Mouse (Mus musculus) heart, embryonic 13.5 days (tissue): ENCODE results near the gene Col11a1. TPM values are rescaled to one million over a fixed set of nuclear protein-coding genes. Genes with fewer than 3 reads are reported as not detected.

Experiments used
- ATAC-seq: fragments of 200-750 bp; cut with Nextera tagmentation; 2 replicates; pipeline ENCODE4 v1.8.0; 2017; ENCODE audit warnings: moderate TSS enrichment; ENCODE audit not compliant: insufficient number of reproducible peaks, low FRiP score, low TSS enrichment; ENCODE audit errors: extremely low read depth
- H3K27ac ChIP-seq: fragments of 300-500 bp; sonication (generic); replicated peaks from 2 replicates; pipeline ENCODE4 v1.5.1; 2015; ENCODE audit warnings: moderate library complexity, mild to moderate bottlenecking, inconsistent platforms
- H3K27me3 ChIP-seq: fragments of 300-500 bp; sonication (generic); replicated peaks from 2 replicates; pipeline ENCODE4 v1.6.1; 2015; ENCODE audit warnings: mild to moderate bottlenecking, inconsistent platforms
- H3K36me3 ChIP-seq: fragments of 300-500 bp; sonication (generic); 2 replicates; pipeline ENCODE4 v1.6.1; 2015; ENCODE audit warnings: mild to moderate bottlenecking, inconsistent platforms
- H3K4me1 ChIP-seq: fragments of 300-500 bp; sonication (generic); 2 replicates; pipeline ENCODE4 v1.6.1; 2015; ENCODE audit warnings: inconsistent platforms
- H3K4me2 ChIP-seq: fragments of 300-500 bp; sonication (generic); 2 replicates; pipeline ENCODE4 v1.6.1; 2015; ENCODE audit warnings: inconsistent platforms, mild to moderate bottlenecking, moderate library complexity
- H3K4me3 ChIP-seq: fragments of 300-500 bp; sonication (generic); 2 replicates; pipeline ENCODE4 v1.5.1; 2015; ENCODE audit warnings: moderate library complexity, mild to moderate bottlenecking, inconsistent platforms
- H3K9ac ChIP-seq: fragments of 300-500 bp; sonication (generic); 2 replicates; pipeline ENCODE4 v1.6.1; 2015; ENCODE audit warnings: inconsistent platforms, mild to moderate bottlenecking, moderate library complexity
- H3K9me3 ChIP-seq: fragments of 300-500 bp; sonication (generic); 2 replicates; pipeline ENCODE4 v1.6.1; 2016; ENCODE audit warnings: inconsistent platforms
- WGBS: fragments of 180-500 bp; shearing (Covaris S2); methylation state at CpG from one replicate; pipeline ENCODE4 v1.1.7; 2015; ENCODE audit warnings: mixed read lengths; 5-methylcytosine and 5-hydroxymethylcytosine counted together
- polyA plus RNA-seq: library from polyadenylated mRNA; unstranded; fragments of >200 nt; fragmentation: Nextera tagmentation; extraction: Ambion mirVana; gene quantifications from 2 replicates; pipeline ENCODE4 v1.2.1, GENCODE M21; 2015

The Col11a1 gene
- polyA plus RNA-seq, 1 experiment from 2014 or later, result 5.1 TPM

DNA sequence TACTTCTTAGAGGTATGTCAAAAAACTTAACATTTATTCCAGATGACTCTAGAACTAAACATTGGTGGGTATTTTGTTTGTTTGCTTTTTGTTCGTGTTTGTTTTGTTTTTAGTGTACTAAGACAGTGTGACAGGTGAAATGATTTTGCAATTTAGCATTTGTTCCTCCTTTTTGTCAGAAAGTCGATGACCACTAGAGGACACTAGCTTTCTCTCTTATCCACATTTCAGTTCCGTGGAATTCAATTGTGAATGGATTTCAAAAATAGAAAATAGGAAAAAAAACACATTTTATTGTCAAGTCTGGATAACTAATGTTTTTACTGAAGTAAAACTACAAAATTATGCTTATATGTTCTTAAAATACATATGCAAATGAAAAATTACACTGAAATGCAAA is 116.8 kb downstream of the Col11a1 start:
- H3K9me3 ChIP-seq, result no peaks in the 10 kb centered on the region
- no peaks in the 10 kb centered on the region for H3K36me3 ChIP-seq
- H3K4me2 ChIP-seq, result no peak overlapping the region
- no peaks in the 10 kb centered on the region for H3K27me3 ChIP-seq
- no peak overlapping the region for H3K4me3 ChIP-seq
- no peak overlapping the region for H3K27ac ChIP-seq
- no peak for ATAC-seq
- no peaks in the 10 kb centered on the region for H3K4me1 ChIP-seq
- no peak overlapping the region for H3K9ac ChIP-seq
- WGBS, result 21% methylated on average over 3 of the region's 3 CpGs

DNA sequence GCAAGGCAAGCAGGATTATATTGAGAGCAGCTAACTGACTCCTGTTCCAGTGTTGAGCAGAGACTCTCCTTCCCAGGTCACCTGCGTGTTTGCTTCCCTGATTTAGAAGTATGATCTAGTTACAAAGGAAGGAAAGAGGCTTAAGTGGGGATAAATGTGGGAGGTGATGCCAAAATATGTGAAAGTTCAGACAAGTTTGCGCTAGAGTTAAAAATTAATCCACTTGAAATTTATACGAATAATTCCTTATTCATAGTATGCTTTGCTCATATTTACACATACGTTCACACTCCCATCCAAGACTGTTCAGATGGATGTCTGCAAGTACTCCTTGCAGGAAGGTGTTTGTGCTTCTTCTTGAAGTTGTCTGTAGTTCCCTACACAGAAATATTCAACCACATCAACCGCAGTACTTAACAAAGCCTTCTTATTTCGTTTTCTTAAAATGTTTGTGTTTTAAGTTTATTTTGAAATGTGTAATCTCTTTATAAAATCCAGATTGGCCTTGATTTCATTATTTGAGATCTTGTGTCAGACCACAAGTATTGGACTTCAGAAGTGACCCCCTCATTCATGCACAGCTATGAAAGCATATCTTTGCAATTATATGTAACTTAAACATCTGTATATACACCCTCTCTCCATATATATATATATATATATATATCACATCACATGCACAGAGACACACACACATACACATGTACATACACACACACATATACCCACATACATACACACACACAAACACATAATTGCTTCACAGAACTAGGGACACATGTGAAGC is 167.8 kb downstream of the Col11a1 start:
- ATAC-seq, result no peak
- WGBS, result 77% methylated on average over 6 of the region's 6 CpGs
- Histone ChIP-seq H3K4me3 (no peak overlapping the region), H3K27me3 (no peaks in the 10 kb centered on the region), H3K36me3 (no peaks in the 10 kb centered on the region), H3K9ac (no peak overlapping the region), H3K4me2 (no peak overlapping the region), H3K4me1 (no peaks in the 10 kb centered on the region), H3K9me3 (no peaks in the 10 kb centered on the region), H3K27ac (no peak overlapping the region)

- no peaks in the 10 kb centered on the region for H3K9me3 ChIP-seq
- H3K9ac ChIP-seq, result no peak overlapping the region
- no peak overlapping the region for H3K4me2 ChIP-seq
- ATAC-seq, result no peak
- no peak overlapping the region for H3K4me3 ChIP-seq
- 73% methylated on average over 4 of the region's 4 CpGs for WGBS
- no peaks in the 10 kb centered on the region for H3K4me1 ChIP-seq
- H3K27ac ChIP-seq, result no peak overlapping the region
- H3K27me3 ChIP-seq, result no peaks in the 10 kb centered on the region
- no peaks in the 10 kb centered on the region for H3K36me3 ChIP-seq
These were observed 181.9 kb downstream of the Col11a1 start for GRCm38 (mm10) chr3:114212255-114212654.

- no peak overlapping the region for H3K4me2 ChIP-seq
- no peaks in the 10 kb centered on the region for H3K36me3 ChIP-seq
- WGBS, result 69% methylated on average over 5 of the region's 5 CpGs
- H3K9me3 ChIP-seq, result no peaks in the 10 kb centered on the region
- H3K27ac ChIP-seq, result no peak overlapping the region
- ATAC-seq, result no peak
- H3K9ac ChIP-seq, result no peak overlapping the region
- H3K27me3 ChIP-seq, result no peaks in the 10 kb centered on the region
- H3K4me1 ChIP-seq, result no peaks in the 10 kb centered on the region
- no peak overlapping the region for H3K4me3 ChIP-seq
These were observed 185.8 kb downstream of the Col11a1 start for GRCm38 (mm10) chr3:114216105-114216504.

DNA sequence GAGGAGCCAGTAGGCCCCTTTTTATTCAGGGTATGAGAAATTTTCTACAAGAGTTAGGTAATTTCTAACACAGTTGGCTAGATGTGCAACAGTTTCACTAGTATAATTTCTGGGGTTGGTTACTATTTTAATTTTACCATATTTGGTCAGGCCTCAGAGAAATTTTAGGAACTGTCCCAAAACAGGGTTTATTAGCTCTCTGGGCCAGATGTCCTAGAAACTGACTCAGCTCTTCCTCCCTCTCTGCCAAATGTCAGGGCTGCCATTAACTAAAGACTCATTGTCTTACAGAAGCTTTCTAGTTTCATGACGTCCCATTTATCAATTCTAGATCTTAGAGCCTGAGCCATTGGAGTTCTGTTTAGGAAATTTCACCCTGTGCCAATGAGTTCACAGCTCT is 199.2 kb downstream of the Col11a1 start:
- 51% methylated on average over 1 of the region's 1 CpGs for WGBS
- Histone ChIP-seq H3K9me3 (no peaks in the 10 kb centered on the region), H3K4me1 (no peaks in the 10 kb centered on the region), H3K4me2 (no peak overlapping the region), H3K27ac (no peak overlapping the region), H3K36me3 (no peaks in the 10 kb centered on the region), H3K4me3 (no peak overlapping the region), H3K9ac (no peak overlapping the region), H3K27me3 (no peaks in the 10 kb centered on the region)
- ATAC-seq, result no peak
